Mouse (Mus musculus) activated CD4-positive, CD25-positive, alpha-beta regulatory T cell, adult 4 months (primary cell): Measurements from ENCODE around the gene Xpot. TPM values are rescaled to one million over a fixed set of nuclear protein-coding genes. Genes with fewer than 3 reads are reported as not detected.

Experiments used
- ATAC-seq: one replicate; pipeline ENCODE4 v1.8.0; 2017
- polyA plus RNA-seq, 2 experiments: library from polyadenylated mRNA; unstranded; fragments of 100-300 nt; shearing (Covaris generic); gene quantifications; one replicate each; pipeline ENCODE4 v1.2.1; 2017

Gene Xpot
- 10 to 100 TPM; 14.2 to 17.9 TPM for polyA plus RNA-seq

GRCm38 (mm10) chr10:121626186-121626882 lies at the start of gene Xpot:
Gene Xpot, minus strand, starts transcription at chr10:121626332.
- ATAC-seq = peak; percentile 96

- ATAC-seq = no peak
Observed at GRCm38 (mm10) chr10:121669103-121669502, 43.0 kb upstream of the Xpot start.

GRCm38 (mm10) chr10:121665631-121666145 lies 39.6 kb upstream of the Xpot start:
- no peak for ATAC-seq

- no peak for ATAC-seq
Observed at GRCm38 (mm10) chr10:121663599-121663998, 37.5 kb upstream of the Xpot start.

- ATAC-seq = no peak
Observed at GRCm38 (mm10) chr10:121662711-121663110, 36.6 kb upstream of the Xpot start.

GRCm38 (mm10) chr10:121655907-121656306 lies 29.8 kb upstream of the Xpot start:
- ATAC-seq = no peak

GRCm38 (mm10) chr10:121653079-121653478 lies 26.9 kb upstream of the Xpot start:
- ATAC-seq = no peak

- no peak for ATAC-seq
Observed at GRCm38 (mm10) chr10:121646294-121646693, 20.2 kb upstream of the Xpot start.

- ATAC-seq = no peak
Observed at GRCm38 (mm10) chr10:121642054-121642947, 16.2 kb upstream of the Xpot start.

- ATAC-seq = peak; percentile 24
Observed at GRCm38 (mm10) chr10:121641272-121642053, 15.3 kb upstream of the Xpot start, which contains the start of gene D930020B18Rik. Gene D930020B18Rik, plus strand, starts transcription at chr10:121641588.

GRCm38 (mm10) chr10:121640944-121641271 lies 14.8 kb upstream of the Xpot start:
- ATAC-seq = no peak

GRCm38 (mm10) chr10:121640150-121640930 lies 14.2 kb upstream of the Xpot start:
- ATAC-seq = peak; percentile 77

GRCm38 (mm10) chr10:121639573-121639972 lies 13.4 kb upstream of the Xpot start:
- no peak for ATAC-seq

- no peak for ATAC-seq
Observed at GRCm38 (mm10) chr10:121636276-121636675, 10.1 kb upstream of the Xpot start.

GRCm38 (mm10) chr10:121634159-121634558 lies 8.0 kb upstream of the Xpot start:
- ATAC-seq = no peak

- no peak for ATAC-seq
Observed at GRCm38 (mm10) chr10:121628561-121629040, 2.5 kb upstream of the Xpot start.

- ATAC-seq = no peak
Observed at GRCm38 (mm10) chr10:121627216-121627852, 1.2 kb upstream of the Xpot start.

GRCm38 (mm10) chr10:121625407-121626185 lies 536 bp downstream of the Xpot start:
- ATAC-seq = peak; percentile 20

GRCm38 (mm10) chr10:121625006-121625405 lies 1.1 kb downstream of the Xpot start:
- no peak for ATAC-seq

GRCm38 (mm10) chr10:121623670-121624069 lies 2.5 kb downstream of the Xpot start:
- no peak for ATAC-seq
